Mouse (Mus musculus): ENCODE measurements around the gene Ankrd31.

GRCm38 (mm10) chr13:96859161-96859560 lies 111.1 kb downstream of the Ankrd31 start:
- no peak for TF ChIP-seq GATA1 (IDR thresholded peaks at IDR 0.05; ENCODE audit: borderline replicate concordance, low read length)
- no peak for TF ChIP-seq FLI1 (IDR thresholded peaks at IDR 0.05; ENCODE audit: low read length)

All from megakaryocyte, embryonic 14.5 days (primary cell).